Mouse (Mus musculus) liver, embryonic 11.5 days (tissue): ENCODE results near the gene Vps45. TPM values are rescaled to one million over a fixed set of nuclear protein-coding genes. Genes with fewer than 3 reads are reported as not detected.

Experiments
- ATAC-seq: fragments of 200-750 bp; cut with Nextera tagmentation; replicated peaks from 2 replicates; pipeline ENCODE4 v1.8.0; 2017; ENCODE audit warnings: moderate number of reproducible peaks, mild to moderate bottlenecking, moderate TSS enrichment, moderate library complexity; ENCODE audit not compliant: low FRiP score
- DNase-seq: peaks from one replicate; pipeline ENCODE4 v3.0.0-alpha.2; 2017; ENCODE audit warnings: low spot score
- H3K27ac ChIP-seq: fragments of 300-500 bp; sonication (generic); 2 replicates; pipeline ENCODE4 v1.5.1; 2014; ENCODE audit warnings: mild to moderate bottlenecking, low read depth, low read length, control low read depth
- H3K27me3 ChIP-seq: fragments of 300-500 bp; sonication (generic); replicated peaks from 2 replicates; pipeline ENCODE4 v1.6.1; 2014; ENCODE audit warnings: low read length, mixed read lengths; ENCODE audit not compliant: control insufficient read depth, insufficient read depth
- H3K36me3 ChIP-seq: fragments of 300-500 bp; sonication (generic); 2 replicates; pipeline ENCODE4 v1.6.1; 2014; ENCODE audit warnings: mild to moderate bottlenecking, low read length, moderate library complexity, mixed read lengths; ENCODE audit not compliant: control insufficient read depth, insufficient read depth
- H3K4me1 ChIP-seq: fragments of 300-500 bp; sonication (generic); replicated peaks from 2 replicates; pipeline ENCODE4 v1.6.1; 2014; ENCODE audit warnings: low read length, mixed read lengths; ENCODE audit not compliant: control insufficient read depth, insufficient read depth
- H3K4me2 ChIP-seq: fragments of 300-500 bp; sonication (generic); 2 replicates; pipeline ENCODE4 v1.6.1; 2014; ENCODE audit warnings: mild to moderate bottlenecking, control low read depth, moderate library complexity
- H3K4me3 ChIP-seq: fragments of 300-500 bp; sonication (generic); 2 replicates; pipeline ENCODE4 v1.5.1; 2014; ENCODE audit warnings: low read depth, low read length, control low read depth
- H3K9ac ChIP-seq: fragments of 300-500 bp; sonication (generic); 2 replicates; pipeline ENCODE4 v1.6.1; 2014; ENCODE audit warnings: low read depth, low read length, control low read depth
- H3K9me3 ChIP-seq: fragments of 300-500 bp; sonication (generic); 2 replicates; pipeline ENCODE4 v1.6.1; 2016; ENCODE audit warnings: low read length, inconsistent platforms, mixed read lengths; ENCODE audit not compliant: control insufficient read depth
- whole genome bisulfite sequencing: fragments of 180-500 bp; shearing (Covaris S2); extraction: QIAGEN DNeasy Blood & Tissue Kit; methylation state at CpG from one replicate; pipeline ENCODE4 v1.1.7; 2014; 5-methylcytosine and 5-hydroxymethylcytosine counted together
- polyA plus RNA-seq: library from polyadenylated mRNA; unstranded; fragments of >200 nt; fragmentation: Nextera tagmentation; extraction: Ambion mirVana; gene quantifications from 2 replicates; pipeline ENCODE4 v1.2.1, GENCODE M21; 2014

Gene Vps45
- polyA plus RNA-seq, 1 experiment from 2014 or later: 18.5 TPM

DNA sequence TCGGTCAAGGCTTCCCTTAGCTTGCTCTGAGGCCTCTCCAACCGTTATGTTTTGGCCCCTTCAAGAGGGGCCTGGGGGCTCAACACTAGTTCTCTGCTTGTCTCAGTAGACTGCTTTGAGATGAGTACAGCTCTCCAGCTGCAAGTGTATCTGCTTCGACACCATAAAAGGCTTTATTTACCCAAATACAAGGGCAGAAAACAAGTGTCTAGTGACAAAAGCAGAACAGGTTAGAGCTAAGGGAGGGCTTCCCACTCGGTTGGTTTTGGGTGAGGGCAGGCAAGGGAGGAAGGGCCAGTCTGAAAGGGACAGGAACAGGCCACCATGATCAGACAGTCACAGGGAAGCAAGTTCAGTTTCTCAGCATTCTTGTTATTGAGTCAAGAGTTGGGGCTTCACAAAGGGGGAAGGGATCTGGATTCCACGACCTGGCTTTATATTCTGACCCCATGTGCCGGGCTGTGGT, 63.9 kb downstream of the Vps45 start:
- peak overlapping the region; percentile 60 for H3K27ac ChIP-seq
- DNase-seq (no peak), ATAC-seq (no peak)
- H3K4me3 ChIP-seq: peak overlapping the region; percentile 80
- no peaks in the 10 kb centered on the region for H3K9me3 ChIP-seq
- H3K27me3 ChIP-seq: no peaks in the 10 kb centered on the region; the same call in 1 of the 2 replicates
- peak overlapping the region; percentile 85 for H3K9ac ChIP-seq
- H3K36me3 ChIP-seq: peaks cover 5% of the 10 kb centered on the region
- peaks cover 42% of the 10 kb centered on the region for H3K4me1 ChIP-seq
- H3K4me2 ChIP-seq: peak overlapping the region; percentile 96
- WGBS: 16% methylated on average over 6 of the region's 6 CpGs

DNA sequence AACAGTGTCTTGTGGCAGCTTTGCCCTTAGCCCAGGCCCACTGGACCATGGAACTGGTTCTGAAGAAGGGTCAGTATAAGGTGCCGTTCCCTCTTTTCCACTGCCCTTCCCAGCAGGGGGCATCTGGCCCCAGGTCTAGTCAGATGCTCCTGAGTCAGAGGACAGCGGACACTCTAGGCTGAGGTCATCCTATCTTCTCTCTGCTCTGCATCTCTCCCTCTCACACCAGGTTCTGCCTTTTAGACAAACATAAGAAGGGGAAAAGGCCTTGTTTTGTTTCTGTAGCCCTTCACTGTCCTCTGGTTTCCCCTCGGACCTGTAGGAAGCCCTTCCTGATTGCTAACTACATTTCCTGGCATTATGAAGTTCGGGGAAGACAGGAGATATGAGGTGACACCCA, 64.4 kb downstream of the Vps45 start:
- no peaks in the 10 kb centered on the region; the same call in 1 of the 2 replicates for H3K27me3 ChIP-seq
- no peak for ATAC-seq

DNA sequence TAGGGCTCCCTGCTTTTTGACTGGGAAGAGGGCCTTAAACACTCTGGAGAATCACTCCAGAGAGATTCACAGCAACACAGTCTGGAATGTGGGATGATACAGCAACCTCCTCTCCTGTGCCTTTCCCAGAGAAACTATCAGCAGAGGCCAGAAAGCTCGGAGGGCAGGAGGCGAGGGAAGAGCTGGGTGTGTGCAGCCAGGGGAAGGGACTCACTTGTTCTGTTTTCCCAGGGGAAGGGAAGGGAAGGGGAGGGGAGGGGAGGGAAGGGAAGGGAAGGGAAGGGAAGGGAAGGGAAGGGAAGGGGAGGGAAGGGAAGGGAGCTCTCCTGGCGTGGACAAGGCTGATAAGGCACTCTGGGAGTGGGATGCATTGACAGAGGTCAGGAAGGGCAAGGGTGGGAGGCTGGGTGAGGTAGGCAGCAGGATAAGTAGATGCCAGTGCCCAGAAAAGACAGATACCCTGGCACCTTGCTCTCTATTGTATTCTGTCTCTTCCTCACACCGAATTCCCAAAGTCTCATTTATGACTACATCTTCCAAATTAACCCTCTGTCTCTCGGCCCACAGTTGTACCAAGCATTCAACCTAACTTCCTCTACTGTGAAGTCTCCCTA, 65.2 kb downstream of the Vps45 start:
- H3K4me3 ChIP-seq: no peak overlapping the region
- H3K9ac ChIP-seq: no peak overlapping the region
- no peaks in the 10 kb centered on the region for H3K9me3 ChIP-seq
- peaks cover 36% of the 10 kb centered on the region for H3K4me1 ChIP-seq
- DNase-seq (no peak), ATAC-seq (no peak)
- WGBS: 45% methylated on average over 5 of the region's 5 CpGs
- H3K27ac ChIP-seq: peak overlapping the region; percentile 60; the same call in 1 of the 2 replicates
- peak overlapping the region; percentile 96 for H3K4me2 ChIP-seq
- no peaks in the 10 kb centered on the region; the same call in 1 of the 2 replicates for H3K27me3 ChIP-seq
- H3K36me3 ChIP-seq: peaks cover 11% of the 10 kb centered on the region

More for the DNA sequence above, 64.4 kb downstream of the Vps45 start:
- peak overlapping the region; percentile 96 for H3K4me2 ChIP-seq
- H3K4me1 ChIP-seq: peaks cover 37% of the 10 kb centered on the region
- H3K4me3 ChIP-seq: peak overlapping the region; percentile 80
- H3K27ac ChIP-seq: peak overlapping the region; percentile 60
- 30% methylated on average over 4 of the region's 4 CpGs for WGBS
- peaks cover 9% of the 10 kb centered on the region for H3K36me3 ChIP-seq
- H3K9me3 ChIP-seq: no peaks in the 10 kb centered on the region
- DNase-seq: no peak
- peak overlapping the region; percentile 85 for H3K9ac ChIP-seq

DNA sequence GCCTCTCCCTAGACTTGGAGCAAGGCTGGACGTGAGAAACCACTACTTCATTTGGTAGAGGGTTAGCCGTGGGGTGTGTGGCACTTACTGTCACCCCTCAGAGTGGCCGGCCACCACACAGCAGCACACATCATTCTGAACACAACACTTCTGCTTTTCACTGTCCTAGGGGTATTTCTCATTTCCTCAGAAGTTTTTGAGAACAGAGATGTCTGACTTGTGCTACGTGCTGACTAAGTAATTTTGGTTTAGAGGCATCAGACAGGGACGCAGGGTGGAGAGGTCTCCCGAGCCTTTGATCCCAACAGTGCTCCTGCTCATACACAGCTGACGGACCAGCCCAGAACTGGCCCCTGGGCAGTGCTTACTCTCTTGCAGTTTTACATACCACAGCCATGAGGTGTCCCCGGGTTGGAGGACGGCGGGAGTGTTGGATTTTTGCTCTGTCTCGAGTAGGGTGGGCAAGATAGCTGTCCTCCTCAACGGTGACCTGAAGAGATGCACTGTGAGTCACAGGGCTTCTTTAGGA, 67.8 kb downstream of the Vps45 start:
- WGBS: 67% methylated on average over 12 of the region's 12 CpGs
- H3K4me1 ChIP-seq: peaks cover 39% of the 10 kb centered on the region
- no peak overlapping the region for H3K4me2 ChIP-seq
- H3K9ac ChIP-seq: no peak overlapping the region
- no peak overlapping the region for H3K4me3 ChIP-seq
- DNase-seq: no peak
- H3K27ac ChIP-seq: no peak overlapping the region
- no peaks in the 10 kb centered on the region; the same call in 1 of the 2 replicates for H3K27me3 ChIP-seq
- peaks cover 11% of the 10 kb centered on the region for H3K36me3 ChIP-seq
- ATAC-seq: no peak
- no peaks in the 10 kb centered on the region for H3K9me3 ChIP-seq

DNA sequence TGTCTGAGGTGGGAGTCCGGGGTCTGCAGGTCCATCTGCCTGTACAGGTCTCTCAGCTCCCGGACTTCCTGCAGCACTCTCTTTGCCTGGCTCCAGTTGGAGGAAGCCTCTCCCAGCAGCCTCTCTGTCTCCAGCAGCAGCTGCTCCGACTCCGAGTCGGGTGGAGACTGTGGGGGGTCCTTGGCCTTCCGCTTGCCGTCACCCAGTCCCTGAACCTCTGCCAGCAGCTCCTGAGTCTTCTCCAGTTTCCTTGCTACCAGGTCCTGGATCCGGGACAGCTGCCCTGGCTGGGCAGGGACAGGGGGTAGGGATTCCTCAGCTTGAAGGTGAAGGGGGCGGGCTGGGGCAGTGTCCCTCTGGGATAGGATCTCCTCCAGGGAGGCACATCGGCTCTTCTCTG, 69.3 kb downstream of the Vps45 start:
- Histone ChIP-seq H3K4me2 (no peak overlapping the region), H3K27ac (no peak overlapping the region), H3K9me3 (no peaks in the 10 kb centered on the region), H3K4me3 (no peak overlapping the region), H3K9ac (no peak overlapping the region), H3K27me3 (no peaks in the 10 kb centered on the region; the same call in 1 of the 2 replicates), H3K4me1 (peaks cover 38% of the 10 kb centered on the region), H3K36me3 (peaks cover 11% of the 10 kb centered on the region)
- ATAC-seq (no peak), DNase-seq (no peak)
- 81% methylated on average over 10 of the region's 10 CpGs for WGBS

DNA sequence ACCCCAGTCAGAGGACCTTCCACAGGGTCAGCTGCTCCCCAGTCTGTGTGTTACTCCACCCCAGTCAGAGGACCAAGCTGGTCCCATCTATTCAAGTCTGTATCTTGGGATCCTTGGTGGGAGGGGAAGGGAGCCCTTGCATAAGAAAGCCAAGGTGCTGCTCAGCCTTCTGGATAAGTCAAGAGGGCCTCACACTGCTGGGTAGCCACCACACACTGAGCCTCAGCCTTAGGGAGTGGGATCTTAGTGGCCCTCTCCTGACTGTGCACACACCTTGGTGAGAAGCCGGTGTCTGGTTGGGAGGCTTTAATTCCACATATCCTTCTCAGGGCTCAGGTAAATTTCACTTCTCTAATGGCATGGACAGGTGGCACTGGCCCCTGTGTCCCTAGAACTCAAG, 70.1 kb downstream of the Vps45 start:
- H3K4me1 ChIP-seq: peaks cover 31% of the 10 kb centered on the region
- H3K9ac ChIP-seq: no peak overlapping the region
- H3K27ac ChIP-seq: no peak overlapping the region
- no peak overlapping the region for H3K4me3 ChIP-seq
- H3K4me2 ChIP-seq: no peak overlapping the region
- peaks cover 11% of the 10 kb centered on the region for H3K36me3 ChIP-seq
- no peaks in the 10 kb centered on the region; the same call in 1 of the 2 replicates for H3K27me3 ChIP-seq
- DNase-seq (no peak), ATAC-seq (no peak)
- 93% methylated on average over 1 of the region's 1 CpGs for WGBS
- H3K9me3 ChIP-seq: no peaks in the 10 kb centered on the region

DNA sequence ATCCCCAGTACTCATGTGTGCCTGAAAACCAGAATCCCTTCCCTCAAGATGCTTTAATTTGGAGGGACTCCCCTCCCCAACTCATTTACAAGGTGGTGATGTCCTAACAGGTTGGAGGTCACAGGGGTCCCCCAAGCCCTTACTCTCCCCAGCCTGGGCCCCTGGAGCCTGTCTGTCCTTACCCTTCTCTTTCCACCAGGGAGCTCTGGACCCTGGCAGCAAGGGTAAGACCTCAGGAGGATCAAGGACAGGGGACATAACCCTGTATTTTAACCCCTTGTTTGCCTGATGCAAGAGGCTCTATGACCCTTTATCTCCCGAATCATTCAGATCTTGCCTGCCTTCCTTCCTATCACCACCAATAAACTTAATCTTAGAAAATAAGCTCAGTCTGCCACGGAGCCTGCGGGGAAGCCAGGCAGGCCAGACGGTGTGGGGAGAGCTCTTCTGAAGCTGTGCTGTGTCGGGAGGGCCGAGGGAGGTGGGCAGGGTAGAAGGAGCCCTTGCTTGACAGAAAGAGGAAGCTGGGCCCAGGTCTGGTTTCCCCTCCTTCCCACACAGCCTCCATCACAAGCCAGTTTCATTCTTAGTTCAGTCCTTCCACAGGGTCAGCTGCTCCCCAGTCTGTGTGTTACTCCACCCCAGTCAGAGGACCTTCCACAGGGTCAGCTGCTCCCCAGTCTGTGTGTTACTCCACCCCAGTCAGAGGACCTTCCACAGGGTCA, 70.7 kb downstream of the Vps45 start:
- DNase-seq (no peak), ATAC-seq (no peak)
- Histone ChIP-seq H3K27me3 (no peaks in the 10 kb centered on the region; the same call in 1 of the 2 replicates), H3K4me3 (no peak overlapping the region), H3K27ac (peak overlapping the region; percentile 54), H3K36me3 (peaks cover 11% of the 10 kb centered on the region), H3K9ac (no peak overlapping the region), H3K4me1 (peaks cover 27% of the 10 kb centered on the region), H3K4me2 (peak overlapping the region; percentile 64; the same call in 1 of the 2 replicates), H3K9me3 (no peaks in the 10 kb centered on the region)
- 40% methylated on average over 6 of the region's 6 CpGs for WGBS

DNA sequence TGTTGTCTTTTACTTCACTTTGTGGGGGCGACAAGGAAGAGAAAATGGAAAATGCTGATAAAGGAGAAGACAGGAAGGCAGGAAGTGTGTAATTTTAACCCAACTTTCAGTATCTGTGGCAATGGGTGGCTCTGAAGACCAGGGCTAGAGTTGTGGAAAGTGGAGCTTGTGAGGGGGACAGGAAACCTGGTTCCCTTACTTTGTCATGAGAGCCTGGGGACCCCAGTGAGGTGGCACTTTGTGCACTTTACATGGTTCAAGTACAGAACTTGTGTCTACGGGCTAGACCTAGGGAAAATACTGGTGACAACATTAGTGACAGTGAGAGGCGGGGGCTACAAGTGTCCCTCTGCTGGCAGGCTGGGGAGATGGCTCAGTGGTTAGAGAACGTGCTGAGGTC, 71.3 kb downstream of the Vps45 start:
- H3K27ac ChIP-seq: peak overlapping the region; percentile 54; the same call in 1 of the 2 replicates
- no peak overlapping the region for H3K4me3 ChIP-seq
- ATAC-seq: no peak
- H3K36me3 ChIP-seq: peaks cover 11% of the 10 kb centered on the region
- no peaks in the 10 kb centered on the region for H3K9me3 ChIP-seq
- H3K4me1 ChIP-seq: peaks cover 25% of the 10 kb centered on the region
- no peaks in the 10 kb centered on the region; the same call in 1 of the 2 replicates for H3K27me3 ChIP-seq
- peak overlapping the region; percentile 64; the same call in 1 of the 2 replicates for H3K4me2 ChIP-seq
- no peak for DNase-seq
- H3K9ac ChIP-seq: no peak overlapping the region
- WGBS: 47% methylated on average over 4 of the region's 4 CpGs
